Mouse (Mus musculus) neutrophil, adult 5-6 weeks (primary cell): ENCODE data around the gene March6. TPM values are rescaled to one million over a fixed set of nuclear protein-coding genes. Genes with fewer than 3 reads are reported as not detected.

Source experiments
- total RNA-seq: library from RNA; stranded (forward); fragments of 200-1000 nt; gene quantifications from 2 replicates; pipeline ENCODE4 v1.2.3, GENCODE M21; 2017

March6 gene
- total RNA-seq, 1 experiment from 2014 or later = 57.4 TPM

Other genes starting within 250 kb of the March6 start
- 60.8 and 66.5 TPM in 2 replicates for gene Ankrd33b, start 163.3 kb downstream of the March6 start, total RNA-seq
- gene Ropn1l, start 77.3 kb downstream of the March6 start, total RNA-seq = 0.70 TPM in 1 of 2 replicates, not detected in the other
- not detected in 2 replicates for gene Cmbl, start 34.3 kb upstream of the March6 start, total RNA-seq
- gene Cct5, start 70.8 kb upstream of the March6 start, total RNA-seq = 164 and 183 TPM in 2 replicates
- gene Fam173b, start 70.8 kb upstream of the March6 start, total RNA-seq = 11.2 TPM in 2 replicates